Mouse (Mus musculus) c-Kit-positive CD71-negative TER-119-negative erythroid progenitor cells, embryonic 14.5 days (primary cell): ENCODE measurements around the gene Mup20.
"Not testable (repeated sequence)": the region's sequence is repeated elsewhere in the genome, so short reads cannot be mapped to it uniquely, and the experiment has no call there.

ENCODE experiments used
- DNase-seq: peaks from one replicate; pipeline ENCODE4 v3.0.0-alpha.2; 2013; ENCODE audit warnings: low read depth

Gene Mup20

DNA sequence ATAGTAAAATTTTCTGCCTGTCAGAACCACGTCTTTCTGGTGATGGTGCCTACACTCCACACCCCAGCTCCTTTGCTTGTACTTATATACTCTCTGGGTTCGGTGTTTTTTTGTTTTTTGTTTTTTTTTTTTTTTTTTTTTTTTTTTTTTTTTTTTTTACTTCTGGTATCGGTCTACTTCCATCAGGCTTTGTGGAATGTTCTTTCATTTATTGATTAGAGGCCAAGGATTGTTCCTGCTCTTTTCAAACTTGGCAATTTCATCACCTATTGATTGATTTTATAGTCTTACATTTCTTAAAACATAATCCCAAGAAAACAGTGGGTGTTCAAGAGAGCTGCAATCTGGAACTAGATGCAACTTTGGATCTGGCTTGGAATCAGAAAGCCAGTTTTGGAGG lies at the start of gene Mup20:
Gene Mup20 (minus strand): TSS at position 101 of the 400 bp plus-strand sequence.
- not testable (repeated sequence) for DNase-seq

- peak; percentile 14 for DNase-seq
These were observed 49.4 kb upstream of the Mup20 start for GRCm38 (mm10) chr4:62103366-62103765.

DNA sequence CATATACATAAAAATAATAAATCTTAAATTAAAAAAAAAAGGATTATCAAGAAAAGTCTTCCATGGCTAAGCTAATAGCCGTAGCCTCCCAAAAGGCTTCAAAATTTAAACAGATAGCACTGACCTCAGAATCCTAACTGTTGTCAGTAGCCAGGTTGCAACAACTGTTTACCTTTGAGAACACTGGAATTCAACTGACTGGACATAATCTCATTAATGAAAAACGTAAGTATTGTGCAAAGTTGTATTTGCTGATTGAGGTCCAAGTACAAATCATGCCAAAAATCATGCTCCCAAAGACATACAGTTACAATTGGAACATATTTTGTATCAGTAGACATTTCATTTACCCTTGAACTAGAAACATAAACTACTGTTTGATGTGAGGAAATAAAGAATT lies 34.0 kb upstream of the Mup20 start:
- no peak for DNase-seq

- DNase-seq, result no peak
These were observed 33.3 kb upstream of the Mup20 start, which contains the start of gene Mup3 for GRCm38 (mm10) chr4:62087241-62087640. Gene Mup3, minus strand, starts transcription at chr4:62087342.

DNA sequence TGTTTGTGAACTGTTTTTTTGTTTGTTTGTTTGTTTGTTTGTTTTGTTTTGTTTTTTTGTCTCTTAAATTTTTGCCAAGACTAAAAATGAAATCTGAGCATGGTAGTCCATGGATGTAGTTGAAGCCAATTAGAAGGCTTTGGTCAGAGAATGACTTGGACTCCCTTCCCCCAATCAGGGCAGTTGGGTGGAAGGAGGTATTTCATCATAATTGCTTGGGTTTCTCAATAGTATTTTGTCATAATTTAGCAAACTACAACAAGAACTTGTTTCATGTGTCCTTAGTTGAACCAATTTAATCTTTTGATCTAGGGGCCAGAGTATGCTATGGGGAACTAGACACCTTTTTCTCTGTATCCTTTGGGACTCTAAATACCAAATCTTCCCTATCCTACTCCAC lies 28.8 kb upstream of the Mup20 start:
- no peak for DNase-seq

- DNase-seq, result no peak
These were observed 21.2 kb upstream of the Mup20 start for GRCm38 (mm10) chr4:62075126-62075525.

- DNase-seq, result not testable (repeated sequence)
These were observed 822 bp upstream of the Mup20 start for GRCm38 (mm10) chr4:62054780-62055179.

- DNase-seq, result no peak
These were observed 27.7 kb downstream of the Mup20 start for GRCm38 (mm10) chr4:62026281-62026680.

GRCm38 (mm10) chr4:62024256-62024959 lies 29.6 kb downstream of the Mup20 start:
- DNase-seq, result no peak

- DNase-seq, result no peak
These were observed 30.3 kb downstream of the Mup20 start for GRCm38 (mm10) chr4:62023646-62024045.

- DNase-seq, result no peak
These were observed 30.8 kb downstream of the Mup20 start for GRCm38 (mm10) chr4:62023120-62023519.

- DNase-seq, result not testable (repeated sequence)
These were observed 33.4 kb downstream of the Mup20 start for GRCm38 (mm10) chr4:62020511-62020910.
